ENCODE assay signal across 17 mouse cellular contexts in genomic region chr4:111498751-111499150, GRCm38 (mm10).
A peak's percentile ranks its signal among the peaks of the same experiment; 100 is the strongest.
DNase-seq lines count a peak whose midpoint lies in the region; ATAC-seq lines count a peak whose summit lies in the region.
"Had no signal": no experiment of that assay in that cellular context is flagged by ENCODE, and none has a peak within 500 bp of the region (broad histone marks: within the 10 kb centered on the region; RNA-seq: fewer than 3 reads in every experiment).

No protein-coding gene starts in this region.

- H3K4me2 ChIP-seq in midbrain, embryonic 16.5 days (ENCODE audit: low read length): no peak overlapping the region
- H3K4me2 ChIP-seq: neural tube, embryonic 13.5 days had no signal

- H3K9ac ChIP-seq in midbrain, embryonic 16.5 days (ENCODE audit: low read depth, low read length): no peak overlapping the region
- H3K9ac ChIP-seq: liver, embryonic 14.5 days; neural tube, embryonic 13.5 days had no signal

- intact Hi-C loops in left cerebral cortex, postnatal 36 days (cut with DNase I): loop anchor here (5.0 kb wide), 1 partner anchor 171 kb away; no protein-coding TSS in a partner anchor

- no peaks in the 10 kb centered on the region for H3K27me3 ChIP-seq in midbrain, embryonic 16.5 days (ENCODE audit: control insufficient read depth, insufficient read depth, low read depth, low read length)
- H3K27me3 ChIP-seq: neural tube, embryonic 13.5 days had no signal

- WGBS in midbrain, embryonic 16.5 days: 64% methylated on average over 3 of the region's 3 CpGs

- no peaks in the 10 kb centered on the region for H3K9me3 ChIP-seq in midbrain, embryonic 16.5 days (replicated peaks; ENCODE audit: control insufficient read depth, low read length, poor library complexity, severe bottlenecking)
- H3K9me3 ChIP-seq: neural tube, embryonic 13.5 days had no signal

- no peak overlapping the region for H3K27ac ChIP-seq in midbrain, embryonic 16.5 days (ENCODE audit: low read length)
- H3K27ac ChIP-seq: liver, embryonic 14.5 days; neural tube, embryonic 13.5 days had no signal

- DNase-seq in MN1 (ENCODE audit: low spot score): peak; percentile 44
- DNase-seq in frontal cortex, postnatal 14 days (ENCODE audit: low spot score in 2 of 2): peak; percentile 46 to 61
- peak; percentile 32 to 53 for DNase-seq in layer of hippocampus, postnatal 14 days (ENCODE audit: low spot score in 2 of 2)
- DNase-seq in left cerebral cortex, postnatal 36 days (ENCODE audit: low spot score in 2 of 2): peak; percentile 74 to 76
- no peak for DNase-seq in thymus, postnatal 10 days (ENCODE audit: low spot score in 2 of 2)
- DNase-seq in lung, postnatal 36 days: no peak
- no peak for DNase-seq in heart, adult 8-10 months (ENCODE audit: low spot score)
- DNase-seq: adrenal gland, postnatal 36 days; gastrocnemius, postnatal 25 days; kidney, adult 11 months; lung, postnatal 14 days; thymus, adult 18-20 months had no signal

- ATAC-seq in midbrain, embryonic 16.5 days: no peak
- ATAC-seq: forebrain, embryonic 14.5 days had no signal

- H3K4me3 ChIP-seq in midbrain, embryonic 16.5 days (ENCODE audit: low read depth, low read length): no peak overlapping the region
- H3K4me3 ChIP-seq: neural tube, embryonic 13.5 days had no signal

- H3K4me1 ChIP-seq in midbrain, embryonic 16.5 days (ENCODE audit: control insufficient read depth, insufficient read depth, low read length): no peaks in the 10 kb centered on the region

- no peaks in the 10 kb centered on the region for H3K36me3 ChIP-seq in midbrain, embryonic 16.5 days (ENCODE audit: control insufficient read depth, insufficient read depth, low read length)
- H3K36me3 ChIP-seq: G1E; neural tube, embryonic 13.5 days had no signal

Comparison
In these comparisons a context has a peak if more than half of its experiments do, and no peak if none do; other contexts are left out.
1. DNase-seq: peak in MN1 (single experiment), frontal cortex, postnatal 14 days (2 of 2), layer of hippocampus, postnatal 14 days (2 of 2) and left cerebral cortex, postnatal 36 days (2 of 2); none in thymus, postnatal 10 days (0 of 2), lung, postnatal 36 days (single experiment) and heart, adult 8-10 months (single experiment).